Mouse (Mus musculus) E14TG2a.4 (cell line): ENCODE results near the gene Nek7.

Experiments
- CTCF ChIP-seq: conservative IDR thresholded peaks from 2 replicates; pipeline ENCODE4 v1.5.1; 2014; ENCODE audit warnings: low read length
- POU5F1 ChIP-seq: IDR thresholded peaks from 2 replicates; pipeline ENCODE4 v1.6.1; 2014; ENCODE audit warnings: low read length, borderline replicate concordance

DNA sequence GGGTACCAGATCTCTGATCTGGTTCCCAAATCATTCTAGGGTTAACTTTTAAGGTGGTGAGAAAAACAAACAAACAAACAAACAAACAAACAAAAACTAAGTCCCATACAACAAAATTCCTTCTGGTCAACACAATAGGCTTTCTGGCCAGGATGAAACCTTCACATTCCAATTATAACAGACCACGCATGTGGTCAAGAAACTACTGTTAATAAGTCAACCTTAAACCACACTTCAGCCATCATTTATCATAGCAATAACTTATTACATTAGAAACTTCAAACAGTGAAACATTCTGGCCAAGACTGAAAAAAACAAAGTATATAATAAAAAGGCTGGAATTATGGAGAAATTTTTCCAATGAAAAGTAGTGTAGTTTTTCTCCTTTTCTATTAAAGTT lies 14.6 kb upstream of the Nek7 start:
- TF ChIP-seq CTCF (no peak), POU5F1 (no peak)
